Mouse (Mus musculus) midbrain, embryonic 15.5 days (tissue): Measurements from ENCODE around the gene Ykt6. TPM values are rescaled to one million over a fixed set of nuclear protein-coding genes. Genes with fewer than 3 reads are reported as not detected.

ENCODE experiments used
- ATAC-seq: fragments of 200-750 bp; cut with Nextera tagmentation; replicated peaks from 2 replicates; pipeline ENCODE4 v1.8.0; 2017; ENCODE audit warnings: moderate TSS enrichment
- H3K27ac ChIP-seq: fragments of 300-500 bp; sonication (generic); 2 replicates; pipeline ENCODE4 v1.5.1; 2015; ENCODE audit warnings: mild to moderate bottlenecking, inconsistent platforms
- H3K27me3 ChIP-seq: fragments of 300-500 bp; sonication (generic); replicated peaks from 2 replicates; pipeline ENCODE4 v1.6.1; 2015; ENCODE audit warnings: inconsistent platforms
- H3K36me3 ChIP-seq: fragments of 300-500 bp; sonication (generic); replicated peaks from 2 replicates; pipeline ENCODE4 v1.6.1; 2015; ENCODE audit warnings: inconsistent platforms
- H3K4me1 ChIP-seq: fragments of 300-500 bp; sonication (generic); 2 replicates; pipeline ENCODE4 v1.6.1; 2015; ENCODE audit warnings: inconsistent platforms
- H3K4me2 ChIP-seq: fragments of 300-500 bp; sonication (generic); 2 replicates; pipeline ENCODE4 v1.6.1; 2015; ENCODE audit warnings: inconsistent platforms, mild to moderate bottlenecking, moderate library complexity
- H3K4me3 ChIP-seq: fragments of 300-500 bp; sonication (generic); 2 replicates; pipeline ENCODE4 v1.5.1; 2015; ENCODE audit warnings: mild to moderate bottlenecking, inconsistent platforms
- H3K9ac ChIP-seq: fragments of 300-500 bp; sonication (generic); 2 replicates; pipeline ENCODE4 v1.6.1; 2015; ENCODE audit warnings: mild to moderate bottlenecking, inconsistent platforms
- H3K9me3 ChIP-seq: fragments of 300-500 bp; sonication (generic); 2 replicates; pipeline ENCODE4 v1.6.1; 2016; ENCODE audit warnings: inconsistent platforms
- WGBS: fragments of 180-500 bp; shearing (Covaris S2); methylation state at CpG from one replicate; pipeline ENCODE4 v1.1.7; 2015; ENCODE audit warnings: mixed read lengths; 5-methylcytosine and 5-hydroxymethylcytosine counted together
- polyA plus RNA-seq: library from polyadenylated mRNA; unstranded; fragments of >200 nt; fragmentation: Nextera tagmentation; extraction: Ambion mirVana; gene quantifications from 2 replicates; pipeline ENCODE4 v1.2.1, GENCODE M21; 2015

The Ykt6 gene
- polyA plus RNA-seq, result 96.8 and 104 TPM in 2 replicates

- peak within 1 kb of the TSS; percentile 95 for H3K4me3 ChIP-seq
- no peaks in the 10 kb centered on the region for H3K9me3 ChIP-seq
- H3K9ac ChIP-seq, result peak within 1 kb of the TSS; percentile 90
- H3K27ac ChIP-seq, result peak within 1 kb of the TSS; percentile 94
- under 1% methylated on average over 71 of the region's 71 CpGs for WGBS
- H3K4me2 ChIP-seq, result peak within 1 kb of the TSS; percentile 78
- peak; percentile 98 for ATAC-seq
- no peaks in the 10 kb centered on the region for H3K27me3 ChIP-seq
- H3K36me3 ChIP-seq, result peaks cover 12% of the 10 kb centered on the region; the same call in 1 of the 2 replicates
- peaks cover 30% of the 10 kb centered on the region for H3K4me1 ChIP-seq
These were observed at the start of gene Ykt6 for GRCm38 (mm10) chr11:5955546-5956276. TSS of gene Ykt6 (plus strand) at chr11:5955693.

- H3K36me3 ChIP-seq, result no peaks in the 10 kb centered on the region
- ATAC-seq, result no peak
- no peaks in the 10 kb centered on the region for H3K27me3 ChIP-seq
- no peak overlapping the region for H3K4me2 ChIP-seq
- no peak overlapping the region for H3K9ac ChIP-seq
- H3K27ac ChIP-seq, result no peak overlapping the region
- H3K9me3 ChIP-seq, result no peaks in the 10 kb centered on the region
- H3K4me3 ChIP-seq, result no peak overlapping the region
- 78% methylated on average over 10 of the region's 10 CpGs for WGBS
- peaks cover 22% of the 10 kb centered on the region for H3K4me1 ChIP-seq
These were observed 49.5 kb upstream of the Ykt6 start for GRCm38 (mm10) chr11:5905778-5906518.

- Histone ChIP-seq H3K4me3 (no peak overlapping the region), H3K36me3 (no peaks in the 10 kb centered on the region), H3K4me2 (no peak overlapping the region), H3K27me3 (no peaks in the 10 kb centered on the region), H3K9ac (no peak overlapping the region), H3K4me1 (peaks cover 11% of the 10 kb centered on the region), H3K27ac (no peak overlapping the region), H3K9me3 (no peaks in the 10 kb centered on the region)
- WGBS, result 45% methylated on average over 5 of the region's 5 CpGs
- no peak for ATAC-seq
These were observed 48.4 kb upstream of the Ykt6 start for GRCm38 (mm10) chr11:5907096-5907495.

GRCm38 (mm10) chr11:5908642-5909041 is 46.9 kb upstream of the Ykt6 start:
- Histone ChIP-seq H3K4me3 (no peak overlapping the region), H3K36me3 (no peaks in the 10 kb centered on the region), H3K4me1 (0 out of 2 replicates have a peak, but pooled peaks cover 2% of the 10 kb centered on the region), H3K4me2 (no peak overlapping the region), H3K9ac (no peak overlapping the region), H3K27ac (no peak overlapping the region), H3K27me3 (no peaks in the 10 kb centered on the region), H3K9me3 (no peaks in the 10 kb centered on the region)
- WGBS, result 82% methylated on average over 4 of the region's 4 CpGs
- no peak for ATAC-seq

GRCm38 (mm10) chr11:5912635-5913034 is 42.9 kb upstream of the Ykt6 start:
- no peak overlapping the region for H3K9ac ChIP-seq
- no peaks in the 10 kb centered on the region for H3K9me3 ChIP-seq
- no peaks in the 10 kb centered on the region for H3K36me3 ChIP-seq
- WGBS, result 26% methylated on average over 5 of the region's 5 CpGs
- no peak for ATAC-seq
- H3K27me3 ChIP-seq, result no peaks in the 10 kb centered on the region
- H3K4me3 ChIP-seq, result no peak overlapping the region
- no peak overlapping the region for H3K27ac ChIP-seq
- 0 out of 2 replicates have a peak, but pooled peaks cover 2% of the 10 kb centered on the region for H3K4me1 ChIP-seq
- H3K4me2 ChIP-seq, result no peak overlapping the region

GRCm38 (mm10) chr11:5913256-5913655 is 42.2 kb upstream of the Ykt6 start:
- H3K4me3 ChIP-seq, result no peak overlapping the region
- no peak overlapping the region for H3K9ac ChIP-seq
- no peak overlapping the region for H3K4me2 ChIP-seq
- H3K9me3 ChIP-seq, result no peaks in the 10 kb centered on the region
- no peaks in the 10 kb centered on the region for H3K27me3 ChIP-seq
- ATAC-seq, result no peak
- H3K4me1 ChIP-seq, result 0 out of 2 replicates have a peak, but pooled peaks cover 2% of the 10 kb centered on the region
- 61% methylated on average over 8 of the region's 8 CpGs for WGBS
- H3K27ac ChIP-seq, result no peak overlapping the region
- no peaks in the 10 kb centered on the region for H3K36me3 ChIP-seq

- Histone ChIP-seq H3K36me3 (no peaks in the 10 kb centered on the region), H3K4me1 (0 out of 2 replicates have a peak, but pooled peaks cover 2% of the 10 kb centered on the region), H3K4me2 (no peak overlapping the region), H3K27ac (no peak overlapping the region), H3K4me3 (no peak overlapping the region), H3K9ac (no peak overlapping the region), H3K9me3 (no peaks in the 10 kb centered on the region), H3K27me3 (no peaks in the 10 kb centered on the region)
- no peak for ATAC-seq
- 68% methylated on average over 4 of the region's 4 CpGs for WGBS
These were observed 41.6 kb upstream of the Ykt6 start for GRCm38 (mm10) chr11:5913936-5914335.

- no peak for ATAC-seq
- Histone ChIP-seq H3K27ac (no peak overlapping the region), H3K27me3 (no peaks in the 10 kb centered on the region), H3K9ac (no peak overlapping the region), H3K4me2 (no peak overlapping the region), H3K36me3 (no peaks in the 10 kb centered on the region), H3K4me1 (0 out of 2 replicates have a peak, but pooled peaks cover 2% of the 10 kb centered on the region), H3K4me3 (no peak overlapping the region), H3K9me3 (no peaks in the 10 kb centered on the region)
- WGBS, result 59% methylated on average over 5 of the region's 5 CpGs
These were observed 40.6 kb upstream of the Ykt6 start for GRCm38 (mm10) chr11:5914940-5915339.

GRCm38 (mm10) chr11:5915429-5916177 is 39.9 kb upstream of the Ykt6 start:
- no peak overlapping the region for H3K4me3 ChIP-seq
- 0 out of 2 replicates have a peak, but pooled peaks cover 2% of the 10 kb centered on the region for H3K4me1 ChIP-seq
- no peaks in the 10 kb centered on the region for H3K9me3 ChIP-seq
- H3K36me3 ChIP-seq, result no peaks in the 10 kb centered on the region
- 88% methylated on average over 5 of the region's 5 CpGs for WGBS
- H3K27ac ChIP-seq, result no peak overlapping the region
- no peaks in the 10 kb centered on the region for H3K27me3 ChIP-seq
- no peak overlapping the region for H3K4me2 ChIP-seq
- no peak for ATAC-seq
- no peak overlapping the region for H3K9ac ChIP-seq

GRCm38 (mm10) chr11:5916178-5916548 is 39.3 kb upstream of the Ykt6 start:
- Histone ChIP-seq H3K4me1 (0 out of 2 replicates have a peak, but pooled peaks cover 2% of the 10 kb centered on the region), H3K9me3 (no peaks in the 10 kb centered on the region), H3K4me3 (no peak overlapping the region), H3K4me2 (no peak overlapping the region), H3K27ac (no peak overlapping the region), H3K9ac (no peak overlapping the region), H3K36me3 (no peaks in the 10 kb centered on the region), H3K27me3 (no peaks in the 10 kb centered on the region)
- WGBS, result 66% methylated on average over 8 of the region's 8 CpGs
- ATAC-seq, result no peak

- Histone ChIP-seq H3K27ac (no peak overlapping the region), H3K36me3 (no peaks in the 10 kb centered on the region), H3K27me3 (no peaks in the 10 kb centered on the region), H3K4me1 (no peaks in the 10 kb centered on the region), H3K4me3 (no peak overlapping the region), H3K9me3 (no peaks in the 10 kb centered on the region), H3K9ac (no peak overlapping the region), H3K4me2 (no peak overlapping the region)
- WGBS, result 85% methylated on average over 2 of the region's 2 CpGs
- ATAC-seq, result no peak
These were observed 37.4 kb upstream of the Ykt6 start for GRCm38 (mm10) chr11:5918111-5918510.

GRCm38 (mm10) chr11:5919606-5920005 is 35.9 kb upstream of the Ykt6 start:
- H3K4me2 ChIP-seq, result no peak overlapping the region
- no peak overlapping the region for H3K4me3 ChIP-seq
- WGBS, result 93% methylated on average over 4 of the region's 4 CpGs
- no peak overlapping the region for H3K27ac ChIP-seq
- H3K27me3 ChIP-seq, result no peaks in the 10 kb centered on the region
- H3K9ac ChIP-seq, result no peak overlapping the region
- no peaks in the 10 kb centered on the region for H3K4me1 ChIP-seq
- no peaks in the 10 kb centered on the region for H3K9me3 ChIP-seq
- ATAC-seq, result no peak
- H3K36me3 ChIP-seq, result no peaks in the 10 kb centered on the region
